Mouse (Mus musculus): ENCODE results near the gene Mrpl30. TPM values are rescaled to one million over a fixed set of nuclear protein-coding genes. Genes with fewer than 3 reads are reported as not detected.

Gene Mrpl30
- polyA plus RNA-seq, 1 experiment from 2014 or later, result 271 TPM

GRCm38 (mm10) chr1:37912751-37913150 is 22.5 kb downstream of the Mrpl30 start:
- whole genome bisulfite sequencing, result 80% methylated on average over 2 of the region's 2 CpGs
- Histone ChIP-seq H3K9me3 (replicated peaks; ENCODE audit: control insufficient read depth, low read length) (no peaks in the 10 kb centered on the region), H3K27ac (replicated peaks; ENCODE audit: low read depth, low read length) (no peak overlapping the region), H3K27me3 (ENCODE audit: control insufficient read depth, insufficient read depth, low read length) (no peaks in the 10 kb centered on the region), H3K36me3 (replicated peaks; ENCODE audit: control insufficient read depth, insufficient read depth, low read depth, low read length) (no peaks in the 10 kb centered on the region), H3K4me2 (ENCODE audit: low read depth, low read length) (no peak overlapping the region), H3K9ac (replicated peaks; ENCODE audit: low read length) (no peak overlapping the region), H3K4me1 (ENCODE audit: control insufficient read depth, insufficient read depth, low read length) (no peaks in the 10 kb centered on the region), H3K4me3 (ENCODE audit: low read depth, low read length) (no peak overlapping the region)
- DNase-seq (ENCODE audit: low spot score), result no peak
- no peak for ATAC-seq (replicated peaks; ENCODE audit: insufficient number of reproducible peaks, low FRiP score, low TSS enrichment, low read depth)

- Histone ChIP-seq H3K9me3 (replicated peaks; ENCODE audit: control insufficient read depth, low read length) (no peaks in the 10 kb centered on the region), H3K27ac (replicated peaks; ENCODE audit: low read depth, low read length) (no peak within 1 kb of the TSS), H3K4me1 (ENCODE audit: control insufficient read depth, insufficient read depth, low read length) (no peaks in the 10 kb centered on the region), H3K36me3 (replicated peaks; ENCODE audit: control insufficient read depth, insufficient read depth, low read depth, low read length) (no peaks in the 10 kb centered on the region), H3K4me2 (ENCODE audit: low read depth, low read length) (no peak within 1 kb of the TSS), H3K9ac (replicated peaks; ENCODE audit: low read length) (no peak within 1 kb of the TSS), H3K27me3 (ENCODE audit: control insufficient read depth, insufficient read depth, low read length) (no peaks in the 10 kb centered on the region), H3K4me3 (ENCODE audit: low read depth, low read length) (no peak within 1 kb of the TSS)
- DNase-seq (ENCODE audit: low spot score) (no peak), ATAC-seq (replicated peaks; ENCODE audit: insufficient number of reproducible peaks, low FRiP score, low TSS enrichment, low read depth) (no peak)
- WGBS, result 78% methylated on average over 5 of the region's 5 CpGs
Measured at GRCm38 (mm10) chr1:37916393-37916792, 26.1 kb downstream of the Mrpl30 start, which contains the start of gene Lyg2. Lyg2 (minus strand) TSS chr1:37916493.

GRCm38 (mm10) chr1:37917666-37918065 is 27.4 kb downstream of the Mrpl30 start:
- WGBS, result 77% methylated on average over 13 of the region's 13 CpGs
- ATAC-seq (replicated peaks; ENCODE audit: insufficient number of reproducible peaks, low FRiP score, low TSS enrichment, low read depth), result no peak
- no peak overlapping the region for H3K4me2 ChIP-seq (ENCODE audit: low read depth, low read length)
- H3K9me3 ChIP-seq (replicated peaks; ENCODE audit: control insufficient read depth, low read length), result no peaks in the 10 kb centered on the region
- no peak overlapping the region for H3K27ac ChIP-seq (replicated peaks; ENCODE audit: low read depth, low read length)
- DNase-seq (ENCODE audit: low spot score), result no peak
- no peak overlapping the region for H3K4me3 ChIP-seq (ENCODE audit: low read depth, low read length)
- H3K27me3 ChIP-seq (ENCODE audit: control insufficient read depth, insufficient read depth, low read length), result no peaks in the 10 kb centered on the region
- no peak overlapping the region for H3K9ac ChIP-seq (replicated peaks; ENCODE audit: low read length)
- H3K36me3 ChIP-seq (replicated peaks; ENCODE audit: control insufficient read depth, insufficient read depth, low read depth, low read length), result no peaks in the 10 kb centered on the region
- H3K4me1 ChIP-seq (ENCODE audit: control insufficient read depth, insufficient read depth, low read length), result no peaks in the 10 kb centered on the region

- Histone ChIP-seq H3K9me3 (replicated peaks; ENCODE audit: control insufficient read depth, low read length) (no peaks in the 10 kb centered on the region), H3K27me3 (ENCODE audit: control insufficient read depth, insufficient read depth, low read length) (no peaks in the 10 kb centered on the region), H3K4me3 (ENCODE audit: low read depth, low read length) (no peak overlapping the region), H3K9ac (replicated peaks; ENCODE audit: low read length) (no peak overlapping the region), H3K27ac (replicated peaks; ENCODE audit: low read depth, low read length) (no peak overlapping the region), H3K36me3 (replicated peaks; ENCODE audit: control insufficient read depth, insufficient read depth, low read depth, low read length) (no peaks in the 10 kb centered on the region), H3K4me1 (ENCODE audit: control insufficient read depth, insufficient read depth, low read length) (no peaks in the 10 kb centered on the region), H3K4me2 (ENCODE audit: low read depth, low read length) (no peak overlapping the region)
- DNase-seq (ENCODE audit: low spot score) (no peak), ATAC-seq (replicated peaks; ENCODE audit: insufficient number of reproducible peaks, low FRiP score, low TSS enrichment, low read depth) (no peak)
- WGBS, result 85% methylated on average over 6 of the region's 6 CpGs
Measured at GRCm38 (mm10) chr1:37918096-37918495, 27.8 kb downstream of the Mrpl30 start.

GRCm38 (mm10) chr1:37922536-37922935 is 32.3 kb downstream of the Mrpl30 start:
- no peaks in the 10 kb centered on the region for H3K9me3 ChIP-seq (replicated peaks; ENCODE audit: control insufficient read depth, low read length)
- WGBS, result 50% methylated on average over 8 of the region's 8 CpGs
- H3K4me1 ChIP-seq (ENCODE audit: control insufficient read depth, insufficient read depth, low read length), result no peaks in the 10 kb centered on the region
- no peak overlapping the region for H3K27ac ChIP-seq (replicated peaks; ENCODE audit: low read depth, low read length)
- no peak for DNase-seq (ENCODE audit: low spot score)
- no peaks in the 10 kb centered on the region for H3K27me3 ChIP-seq (ENCODE audit: control insufficient read depth, insufficient read depth, low read length)
- no peak for ATAC-seq (replicated peaks; ENCODE audit: insufficient number of reproducible peaks, low FRiP score, low TSS enrichment, low read depth)
- no peak overlapping the region for H3K4me2 ChIP-seq (ENCODE audit: low read depth, low read length)
- no peak overlapping the region for H3K4me3 ChIP-seq (ENCODE audit: low read depth, low read length)
- H3K9ac ChIP-seq (replicated peaks; ENCODE audit: low read length), result no peak overlapping the region
- H3K36me3 ChIP-seq (replicated peaks; ENCODE audit: control insufficient read depth, insufficient read depth, low read depth, low read length), result no peaks in the 10 kb centered on the region

GRCm38 (mm10) chr1:37925971-37926370 is 35.7 kb downstream of the Mrpl30 start:
- WGBS, result 77% methylated on average over 8 of the region's 8 CpGs
- no peak overlapping the region for H3K4me3 ChIP-seq (ENCODE audit: low read depth, low read length)
- no peak overlapping the region for H3K9ac ChIP-seq (replicated peaks; ENCODE audit: low read length)
- no peaks in the 10 kb centered on the region for H3K27me3 ChIP-seq (ENCODE audit: control insufficient read depth, insufficient read depth, low read length)
- no peak overlapping the region for H3K4me2 ChIP-seq (ENCODE audit: low read depth, low read length)
- H3K9me3 ChIP-seq (replicated peaks; ENCODE audit: control insufficient read depth, low read length), result no peaks in the 10 kb centered on the region
- H3K4me1 ChIP-seq (ENCODE audit: control insufficient read depth, insufficient read depth, low read length), result no peaks in the 10 kb centered on the region
- no peaks in the 10 kb centered on the region for H3K36me3 ChIP-seq (replicated peaks; ENCODE audit: control insufficient read depth, insufficient read depth, low read depth, low read length)
- H3K27ac ChIP-seq (replicated peaks; ENCODE audit: low read depth, low read length), result no peak overlapping the region
- DNase-seq (ENCODE audit: low spot score) (no peak), ATAC-seq (replicated peaks; ENCODE audit: insufficient number of reproducible peaks, low FRiP score, low TSS enrichment, low read depth) (no peak)

GRCm38 (mm10) chr1:37931806-37932205 is 41.5 kb downstream of the Mrpl30 start:
- H3K27ac ChIP-seq (replicated peaks; ENCODE audit: low read depth, low read length), result no peak overlapping the region
- no peak for ATAC-seq (replicated peaks; ENCODE audit: insufficient number of reproducible peaks, low FRiP score, low TSS enrichment, low read depth)
- H3K4me2 ChIP-seq (ENCODE audit: low read depth, low read length), result no peak overlapping the region
- no peaks in the 10 kb centered on the region for H3K36me3 ChIP-seq (replicated peaks; ENCODE audit: control insufficient read depth, insufficient read depth, low read depth, low read length)
- no peaks in the 10 kb centered on the region for H3K4me1 ChIP-seq (ENCODE audit: control insufficient read depth, insufficient read depth, low read length)
- 11% methylated on average over 3 of the region's 3 CpGs for WGBS
- no peak overlapping the region for H3K4me3 ChIP-seq (ENCODE audit: low read depth, low read length)
- H3K27me3 ChIP-seq (ENCODE audit: control insufficient read depth, insufficient read depth, low read length), result no peaks in the 10 kb centered on the region
- no peak overlapping the region for H3K9ac ChIP-seq (replicated peaks; ENCODE audit: low read length)
- no peaks in the 10 kb centered on the region for H3K9me3 ChIP-seq (replicated peaks; ENCODE audit: control insufficient read depth, low read length)
- peak; percentile 15 for DNase-seq (ENCODE audit: low spot score)

Measured in embryonic facial prominence, embryonic 11.5 days (tissue).